Mouse (Mus musculus) adrenal gland, postnatal 36 days (tissue): ENCODE data around the gene Tshr. TPM values are rescaled to one million over a fixed set of nuclear protein-coding genes. Genes with fewer than 3 reads are reported as not detected.
"Not testable (repeated sequence)": the region's sequence is repeated elsewhere in the genome, so short reads cannot be mapped to it uniquely, and the experiment has no call there.

Experiments
- DNase-seq, 2 experiments: peaks; one replicate each; pipeline ENCODE4 v3.0.0; 2021; ENCODE audit warnings: mixed read lengths in 1 of 2
- long read RNA-seq, 2 experiments: library from polyadenylated mRNA; stranded (forward); transcript quantifications; one replicate each; pipeline ENCODE4 v2.0.0; 2021; ENCODE audit warnings: borderline sequencing depth in 2 of 2
- total RNA-seq, 2 experiments: library from RNA; stranded (reverse); gene quantifications; 2 replicates each; pipeline ENCODE4 v1.2.3; 2021

Gene Tshr
- total RNA-seq = 1 to 10 TPM; 2.4 to 6.7 TPM
- long read RNA-seq, experiment 1, partial matches to known transcripts = 0 of 2 reads
- long read RNA-seq, experiment 1, other reads (novel, unspliced or antisense) = 2 of 2 reads
- long read RNA-seq, experiment 2, partial matches to known transcripts = 0 of 3 reads
- long read RNA-seq, experiment 2, other reads (novel, unspliced or antisense) = 3 of 3 reads

DNA sequence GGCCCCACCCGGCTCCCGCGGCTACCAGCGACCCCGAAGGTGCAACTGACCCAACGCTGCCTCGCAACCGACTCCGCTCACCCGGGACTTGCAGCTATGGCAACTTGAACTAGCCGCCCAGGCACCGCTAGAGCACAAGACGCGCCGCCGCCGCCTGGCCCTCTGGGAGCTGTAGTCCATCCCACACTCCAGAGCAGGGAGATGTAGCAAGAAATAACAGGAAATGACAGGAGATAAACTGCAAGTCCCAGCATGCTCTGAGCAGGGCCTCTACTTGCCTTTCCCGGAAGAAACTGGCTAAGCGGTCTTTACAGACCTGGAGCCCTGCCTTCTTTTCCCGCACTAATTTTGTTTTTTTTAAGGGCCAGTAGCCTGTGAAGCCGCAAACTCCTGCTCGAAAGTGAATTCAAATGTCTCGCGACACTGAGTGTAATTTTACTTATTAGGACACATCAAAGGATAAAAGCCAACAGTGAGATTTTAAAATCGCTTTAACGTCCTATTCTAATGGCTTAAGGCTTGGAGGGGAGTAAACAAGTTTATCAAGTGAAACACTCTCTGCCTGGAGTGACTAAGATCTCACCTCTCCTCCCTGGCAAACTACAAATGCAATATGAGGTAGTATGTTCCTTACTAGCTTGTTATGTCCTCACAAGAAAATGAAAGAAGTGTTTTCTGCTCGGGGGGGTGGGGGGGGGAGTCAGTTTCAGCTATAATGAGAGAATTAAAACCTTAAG, at the start of gene Tshr, which contains the start of gene Cep128:
TSS of gene Tshr (plus strand) at position 283 of the 737 bp plus-strand sequence.
TSS of gene Cep128 (minus strand) at position 129 of the 737 bp plus-strand sequence.
- peak; percentile 93 to 95 for DNase-seq

DNA sequence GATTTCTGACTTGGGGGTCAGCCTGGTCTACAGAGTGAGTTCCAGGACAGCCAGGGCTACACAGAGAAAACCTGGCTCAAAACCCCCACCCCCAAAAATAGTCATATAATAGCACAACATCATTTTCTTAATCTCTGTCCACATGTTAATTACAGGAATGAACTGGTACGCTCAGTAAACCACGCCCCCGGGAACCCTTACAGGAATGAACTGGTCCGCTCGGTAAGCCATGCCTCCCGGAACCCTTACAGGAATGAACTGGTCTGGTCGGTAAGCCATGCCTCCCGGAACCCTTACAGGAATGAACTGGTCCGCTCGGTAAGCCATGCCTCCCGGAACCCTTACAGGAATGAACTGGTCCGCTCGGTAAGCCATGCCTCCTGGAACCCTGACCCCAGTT, 45.7 kb upstream of the Tshr start:
- not testable (repeated sequence) for DNase-seq

DNA sequence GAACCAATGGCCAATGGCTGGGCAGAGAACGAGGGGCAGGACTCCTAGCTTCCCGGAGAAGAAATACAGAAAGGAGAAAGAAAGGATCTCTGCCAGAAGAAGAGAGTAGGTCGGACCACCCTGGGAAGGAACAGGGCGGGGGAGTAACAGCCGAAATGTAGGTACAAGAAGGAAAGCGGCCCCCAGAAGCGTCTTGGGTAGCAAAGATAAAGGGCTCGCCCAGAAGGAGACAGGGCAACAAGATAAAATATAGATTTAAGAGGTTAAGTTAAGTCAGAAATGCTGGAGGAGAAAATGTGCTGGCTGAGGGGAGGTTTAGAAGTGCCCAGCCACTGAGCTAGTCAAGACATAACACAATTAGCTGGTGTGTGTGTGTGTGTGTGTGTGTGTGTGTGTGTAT, 30.6 kb upstream of the Tshr start:
- DNase-seq = no peak

DNA sequence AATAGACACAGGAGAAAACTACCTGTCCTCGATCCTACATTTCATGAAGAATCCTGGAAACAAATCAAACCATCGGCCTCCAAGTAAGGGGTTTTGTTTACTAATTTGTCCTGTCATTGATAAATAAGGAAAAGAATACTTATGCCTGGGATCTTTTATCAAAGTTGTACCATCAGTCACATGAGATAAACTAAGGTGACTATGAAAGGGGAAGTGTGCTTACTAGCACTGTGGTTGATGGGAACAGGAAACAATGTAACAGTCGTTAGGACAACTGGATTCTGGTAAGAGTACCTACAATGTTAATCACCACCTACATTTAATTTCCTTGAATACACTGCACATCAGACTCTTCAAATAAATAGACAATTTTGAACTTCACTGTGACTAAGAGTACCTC, 15.2 kb upstream of the Tshr start:
- no peak for DNase-seq

DNA sequence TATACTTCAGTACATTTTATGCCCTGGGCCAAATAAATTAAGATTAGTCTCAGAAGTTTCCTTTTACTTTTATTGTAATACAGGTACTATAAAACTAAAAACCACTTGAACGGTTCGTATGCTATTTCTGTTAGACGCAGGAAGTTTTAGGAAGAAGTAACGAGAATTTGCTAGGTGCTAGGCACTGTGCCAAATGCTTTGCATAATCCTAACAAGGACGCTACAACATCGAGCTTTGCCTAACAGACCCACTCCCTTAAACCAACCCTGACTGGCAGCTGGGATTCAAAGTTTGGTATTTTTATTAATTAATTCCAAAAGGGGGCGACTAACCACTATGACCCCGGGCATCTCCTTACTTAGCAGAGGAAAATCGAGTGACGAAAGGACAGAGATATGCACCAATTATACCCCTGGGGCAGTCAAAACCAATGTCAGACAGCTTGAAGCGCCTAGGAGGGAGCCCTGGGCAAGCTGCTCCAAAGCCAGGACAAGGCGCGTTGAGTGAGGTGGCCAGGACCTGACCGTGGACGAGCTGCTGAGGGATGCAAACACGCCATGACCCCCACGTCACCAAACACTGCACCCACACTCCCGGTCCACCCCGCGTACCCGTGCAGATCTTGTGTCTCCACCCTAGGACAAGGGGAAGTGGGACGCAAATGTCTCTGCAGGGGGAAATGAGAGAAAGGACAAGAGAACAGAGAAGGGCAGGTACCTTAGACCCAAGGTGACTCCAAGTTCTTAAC, 673 bp upstream of the Tshr start:
- DNase-seq = peak in 1 of 2 experiments; percentile 0

DNA sequence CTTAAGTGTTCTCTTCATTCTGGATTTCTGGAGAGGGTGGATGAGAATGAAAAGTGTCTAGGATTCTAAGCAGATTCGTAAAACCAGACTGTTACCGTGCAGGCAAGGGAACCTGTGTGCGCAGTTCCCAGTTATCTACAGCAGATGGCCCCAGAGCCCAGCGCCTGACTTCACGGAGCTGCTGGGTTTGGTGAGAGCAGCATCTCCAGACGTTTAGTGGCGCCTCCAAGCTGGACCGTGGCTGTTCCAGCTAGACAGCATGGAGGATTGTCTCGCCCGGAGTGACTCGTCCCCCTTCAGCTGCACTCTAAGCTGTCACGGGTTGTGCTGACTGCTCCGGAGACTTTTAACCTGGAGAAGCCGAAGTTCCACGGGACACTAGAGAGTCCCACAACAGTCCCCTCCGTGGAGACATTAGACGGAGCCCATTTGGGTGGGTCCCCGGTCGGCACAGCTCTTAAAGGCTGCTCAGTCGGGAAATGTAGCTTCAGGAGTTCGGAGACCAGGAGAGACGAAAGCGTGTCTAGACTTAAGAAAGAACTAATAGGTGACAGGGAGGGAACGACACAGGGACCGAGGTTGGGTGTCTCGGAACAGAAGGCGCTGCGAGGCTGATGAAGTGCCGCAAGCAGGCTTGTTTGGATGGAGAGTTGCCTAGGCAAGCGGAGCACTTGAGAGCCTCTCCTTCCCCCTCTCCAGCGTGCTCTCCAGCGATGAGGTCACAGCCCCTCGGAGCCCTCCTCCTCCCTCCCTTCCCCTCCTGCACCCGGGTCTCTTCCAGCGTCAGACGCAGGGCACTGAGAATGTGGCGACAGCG, 16.1 kb downstream of the Tshr start:
- peak; percentile 69 to 74 for DNase-seq

DNA sequence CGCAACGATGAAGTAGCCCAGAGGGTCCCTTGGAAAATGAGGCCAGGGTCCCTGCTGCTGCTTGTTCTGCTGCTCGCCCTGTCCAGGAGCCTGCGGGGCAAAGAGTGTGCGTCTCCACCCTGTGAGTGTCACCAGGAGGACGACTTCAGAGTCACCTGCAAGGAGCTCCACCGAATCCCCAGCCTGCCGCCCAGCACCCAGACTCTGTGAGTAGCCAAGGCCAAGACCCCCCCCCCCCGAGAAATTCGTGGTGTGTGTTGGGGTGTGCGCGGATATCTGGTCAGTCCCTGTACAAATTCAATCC, 16.6 kb downstream of the Tshr start:
- DNase-seq = no peak

DNA sequence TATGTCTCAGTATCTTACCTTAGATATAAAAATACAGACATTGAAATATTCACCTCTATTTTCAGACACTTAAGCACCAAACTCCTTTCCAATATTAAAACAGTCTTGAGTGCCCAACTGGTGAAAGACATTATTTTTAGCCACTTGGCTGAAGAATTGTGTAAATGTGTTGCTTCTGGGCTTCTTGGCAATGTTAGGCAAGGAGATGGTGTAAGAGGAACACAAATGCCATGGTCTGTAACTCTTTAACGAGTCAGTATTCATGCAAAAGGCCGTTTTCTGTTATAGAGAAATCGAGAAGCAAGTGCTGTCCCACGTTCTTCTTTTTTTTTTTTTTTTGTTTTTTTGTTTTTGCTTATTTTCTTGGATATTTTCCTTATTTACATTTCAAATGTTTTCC, 25.9 kb downstream of the Tshr start:
- no peak for DNase-seq

DNA sequence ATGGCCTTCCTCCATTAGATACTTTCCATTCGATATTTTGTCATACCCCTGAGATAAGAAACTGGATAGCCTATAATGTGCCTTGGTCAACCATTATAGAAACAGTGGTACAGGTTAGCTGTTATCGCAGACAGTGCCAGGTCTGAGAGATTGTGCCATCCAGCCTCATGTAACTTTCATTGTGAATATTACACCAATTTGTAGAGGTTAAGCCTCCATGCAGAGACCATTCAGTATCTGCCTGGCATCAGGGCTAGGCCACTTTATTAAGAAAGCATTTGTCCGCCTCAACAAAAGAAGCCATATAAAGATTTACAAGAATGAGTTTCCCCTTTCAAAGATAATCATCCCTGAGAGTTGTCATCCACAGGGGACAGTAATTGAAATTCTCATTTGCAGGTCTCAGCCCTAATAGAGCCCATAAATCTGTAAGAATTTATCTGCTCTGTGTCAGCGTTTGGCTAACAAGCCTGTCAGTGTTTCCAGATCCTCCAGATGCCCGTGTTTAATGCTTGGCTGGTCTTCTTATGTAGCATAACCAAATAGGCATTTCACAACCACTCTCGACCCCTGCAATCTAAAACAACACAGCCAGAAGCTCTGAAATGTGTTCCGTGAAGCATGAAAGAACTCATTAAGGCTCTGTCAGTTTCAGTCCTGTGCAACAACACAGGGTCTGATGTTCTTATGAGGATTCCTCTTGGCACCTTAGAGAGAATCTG, 28.3 kb downstream of the Tshr start:
- DNase-seq = no peak

DNA sequence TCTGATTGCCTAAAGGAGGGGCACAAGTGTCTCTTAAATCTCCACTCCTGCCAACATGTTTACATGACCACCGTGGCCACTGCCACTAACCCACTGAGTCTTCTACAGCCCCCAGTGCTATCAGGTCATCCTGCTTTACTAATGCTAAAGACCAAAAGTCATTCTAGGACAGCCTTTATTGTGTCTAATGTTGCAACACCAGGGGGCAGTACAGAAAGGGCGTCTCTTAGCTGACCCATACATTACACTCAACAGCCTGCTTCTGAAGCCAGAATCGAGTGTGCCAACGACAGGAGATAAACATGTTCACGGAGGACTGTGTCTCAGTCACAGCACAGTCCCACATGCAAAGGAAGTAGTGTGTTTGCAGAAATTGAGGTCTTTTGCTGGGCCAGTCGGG, 30.7 kb downstream of the Tshr start:
- DNase-seq = no peak

DNA sequence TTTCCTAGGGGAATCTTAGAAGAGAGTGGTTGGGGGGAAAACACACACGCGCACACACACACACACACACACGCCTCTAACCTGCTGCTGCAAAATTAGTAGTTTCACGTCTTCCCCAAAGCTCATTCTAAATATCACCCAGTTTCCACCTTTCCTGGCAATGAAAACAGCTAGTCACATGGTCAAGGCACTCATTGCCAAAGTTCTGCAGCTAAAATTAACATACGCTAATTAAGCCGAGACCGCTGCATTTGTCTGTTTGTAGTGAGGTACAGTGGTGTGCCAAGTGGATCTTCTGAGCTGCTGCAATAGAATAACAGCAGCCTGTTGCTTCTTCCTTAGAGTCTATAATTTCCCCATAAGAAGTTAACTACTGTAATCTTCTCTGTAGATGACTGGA, 32.5 kb downstream of the Tshr start:
- DNase-seq = no peak

DNA sequence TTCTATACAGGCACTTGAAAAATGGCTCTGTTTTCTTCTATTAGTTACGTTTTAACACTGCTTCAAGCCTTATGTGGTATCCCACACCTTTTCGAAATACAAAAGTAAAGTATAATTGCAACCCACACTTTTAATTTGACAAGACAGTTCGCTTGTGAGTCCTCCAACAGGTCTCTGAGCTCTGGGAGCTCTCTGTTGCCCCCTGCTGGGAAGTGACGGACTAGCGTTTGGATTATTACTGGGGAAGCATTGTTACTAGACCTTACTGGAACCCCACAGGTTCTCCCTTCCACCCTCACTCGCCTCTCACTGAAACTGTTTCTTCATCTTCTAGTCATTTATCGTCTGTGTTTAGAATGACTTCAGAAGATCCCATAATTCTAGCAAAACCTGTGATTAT, 34.4 kb downstream of the Tshr start:
- peak; percentile 69 to 75 for DNase-seq

DNA sequence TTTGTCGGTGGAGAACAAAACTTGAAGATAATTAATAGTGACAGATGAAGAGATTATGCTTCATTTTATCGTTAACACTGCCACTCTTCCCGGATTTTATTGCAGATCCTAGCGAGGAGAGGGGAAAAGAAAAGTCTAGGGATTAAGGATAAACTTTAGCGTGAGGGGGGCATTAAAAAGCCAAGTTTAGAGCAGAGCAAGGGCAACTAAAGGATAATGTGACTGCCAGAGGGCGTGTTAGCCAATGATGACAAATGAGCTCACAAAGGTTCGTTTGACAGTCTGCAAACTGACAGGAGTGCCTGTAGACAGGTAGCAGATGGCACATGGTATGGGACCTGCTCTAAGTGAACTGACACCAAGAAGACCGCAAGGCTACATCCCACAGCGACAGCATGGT, 36.9 kb downstream of the Tshr start:
- no peak for DNase-seq

DNA sequence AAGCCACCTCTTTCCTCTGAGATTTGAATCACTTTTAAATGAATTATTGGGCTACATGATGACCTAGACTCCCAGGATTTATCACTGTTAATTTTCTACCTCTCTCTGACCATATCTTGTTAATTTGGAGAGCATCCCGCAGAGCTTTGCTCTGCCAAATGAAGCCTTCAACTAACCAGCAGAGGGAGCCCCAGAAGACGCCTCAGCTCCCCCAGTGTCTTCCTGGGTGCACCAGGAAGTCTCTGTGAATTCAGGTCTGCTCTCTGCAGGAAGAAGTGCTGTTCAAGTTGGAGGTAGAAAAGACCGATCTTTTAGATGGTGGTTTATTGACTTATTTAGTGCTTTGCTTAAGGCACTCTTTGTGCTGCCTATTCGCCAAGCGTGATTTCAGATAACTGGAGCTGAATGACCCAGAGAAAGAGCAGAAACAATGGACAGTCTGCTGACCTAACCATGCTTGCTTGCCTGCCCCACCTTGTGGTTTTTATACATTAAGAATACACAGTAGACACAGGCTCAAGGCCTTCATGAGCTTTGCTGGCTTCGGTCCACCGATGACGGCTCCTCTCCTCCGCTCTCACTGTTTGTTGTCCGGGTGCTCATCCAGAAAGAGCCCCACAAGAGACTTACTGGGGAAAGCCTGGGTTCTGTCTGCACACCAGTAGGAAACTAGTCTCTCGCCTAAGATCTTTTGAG, 38.9 kb downstream of the Tshr start:
- DNase-seq = peak; percentile 14 to 21

DNA sequence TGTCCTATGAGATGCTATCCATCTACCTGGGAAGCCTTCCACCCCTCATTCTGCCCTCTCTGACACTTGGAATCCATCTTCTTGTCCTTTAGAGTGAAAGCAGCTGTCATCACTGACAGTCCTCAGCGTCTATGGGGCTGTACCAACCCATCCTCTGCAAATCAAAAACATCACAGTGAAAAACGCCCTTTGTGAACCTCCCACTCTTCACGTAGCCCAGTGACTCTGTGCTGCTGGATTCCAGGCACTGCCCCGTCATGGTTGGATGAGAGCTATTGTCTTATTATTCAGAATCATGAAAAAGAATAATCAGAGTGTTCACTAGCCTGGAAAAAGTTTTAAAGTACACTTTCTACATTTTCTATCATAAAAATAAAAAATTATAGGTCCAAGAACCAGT, 42.1 kb downstream of the Tshr start:
- DNase-seq = no peak

DNA sequence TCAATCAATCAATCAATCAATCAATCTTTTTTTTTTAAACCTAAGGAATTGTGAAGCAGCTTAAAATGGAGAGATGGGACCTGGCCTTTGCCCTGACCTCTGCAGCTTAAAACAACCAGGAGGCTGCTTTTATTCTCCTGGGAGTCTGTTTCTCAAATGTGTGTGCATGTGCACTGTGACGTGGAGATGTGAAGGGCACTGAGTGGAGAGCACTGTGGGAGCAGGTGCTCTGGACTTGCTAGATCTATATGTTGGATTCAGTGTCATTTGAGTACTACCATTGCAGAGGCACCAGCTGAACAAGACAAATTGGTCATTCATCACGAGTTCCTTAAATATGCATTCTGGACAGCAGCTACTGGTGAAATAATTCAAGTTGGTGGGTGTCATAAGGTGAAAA, 42.8 kb downstream of the Tshr start:
- no peak for DNase-seq

DNA sequence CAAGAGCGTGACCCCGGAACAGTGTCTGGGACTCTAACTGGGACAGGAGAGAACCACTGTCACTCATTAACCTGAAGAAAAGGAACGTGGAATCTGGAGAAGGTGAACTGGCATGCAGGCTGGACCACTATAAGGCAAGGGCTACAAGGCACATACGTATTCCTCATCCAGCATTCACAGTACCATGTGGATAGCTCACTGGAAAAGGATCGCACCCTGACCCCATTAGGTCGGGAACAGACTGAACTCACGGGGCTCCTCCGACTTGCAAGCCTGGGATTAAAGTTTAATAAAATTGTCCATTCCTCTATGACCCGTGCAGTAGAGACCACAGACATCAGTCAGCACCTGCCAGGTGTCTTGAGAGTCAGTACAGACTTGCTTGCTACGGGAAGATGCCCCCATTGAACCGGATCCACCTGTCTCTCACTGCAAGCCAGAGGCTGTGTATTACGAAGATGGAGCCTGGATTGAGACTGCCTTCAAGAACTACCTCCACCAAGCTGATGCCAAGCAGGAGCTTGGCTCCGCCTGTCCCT, 97.9 kb downstream of the Tshr start:
- DNase-seq = no peak

DNA sequence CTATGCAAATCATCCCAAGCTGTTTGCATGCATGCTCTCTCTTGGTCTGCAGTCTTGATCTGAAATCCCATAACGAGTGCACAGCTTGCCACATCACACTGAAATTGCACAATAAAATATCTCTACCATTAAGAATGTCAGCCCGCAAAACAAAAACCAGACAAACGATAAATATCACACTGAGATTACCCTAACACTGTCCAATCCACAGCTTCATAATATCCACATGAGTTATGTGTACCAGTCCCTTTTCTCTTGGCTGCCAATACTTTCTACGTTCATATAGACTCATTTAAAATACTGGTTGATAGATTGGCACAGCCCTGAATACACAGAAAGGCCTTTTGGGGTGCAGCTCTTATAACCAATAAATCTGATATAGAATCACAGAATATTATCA, 102.0 kb downstream of the Tshr start:
- no peak for DNase-seq

DNA sequence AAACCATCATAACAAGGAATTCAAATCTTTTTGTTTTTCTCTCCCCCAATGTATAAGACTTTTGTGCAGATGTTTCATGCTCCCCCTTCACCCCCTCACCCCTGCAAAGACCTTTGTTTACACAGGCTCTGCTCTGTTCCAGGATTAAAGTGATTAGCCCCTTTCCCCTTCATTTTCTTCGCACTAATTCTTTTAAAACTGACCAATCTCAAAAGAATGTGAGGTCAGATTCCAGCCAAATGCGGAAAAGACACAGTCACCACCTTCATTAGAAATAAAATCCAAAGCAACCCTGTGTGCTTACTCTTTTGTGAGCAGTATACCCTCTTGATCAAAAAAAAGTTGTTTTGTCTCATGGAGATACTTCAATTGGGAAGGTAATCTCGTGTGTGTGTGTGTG, 104.0 kb downstream of the Tshr start:
- DNase-seq = no peak

DNA sequence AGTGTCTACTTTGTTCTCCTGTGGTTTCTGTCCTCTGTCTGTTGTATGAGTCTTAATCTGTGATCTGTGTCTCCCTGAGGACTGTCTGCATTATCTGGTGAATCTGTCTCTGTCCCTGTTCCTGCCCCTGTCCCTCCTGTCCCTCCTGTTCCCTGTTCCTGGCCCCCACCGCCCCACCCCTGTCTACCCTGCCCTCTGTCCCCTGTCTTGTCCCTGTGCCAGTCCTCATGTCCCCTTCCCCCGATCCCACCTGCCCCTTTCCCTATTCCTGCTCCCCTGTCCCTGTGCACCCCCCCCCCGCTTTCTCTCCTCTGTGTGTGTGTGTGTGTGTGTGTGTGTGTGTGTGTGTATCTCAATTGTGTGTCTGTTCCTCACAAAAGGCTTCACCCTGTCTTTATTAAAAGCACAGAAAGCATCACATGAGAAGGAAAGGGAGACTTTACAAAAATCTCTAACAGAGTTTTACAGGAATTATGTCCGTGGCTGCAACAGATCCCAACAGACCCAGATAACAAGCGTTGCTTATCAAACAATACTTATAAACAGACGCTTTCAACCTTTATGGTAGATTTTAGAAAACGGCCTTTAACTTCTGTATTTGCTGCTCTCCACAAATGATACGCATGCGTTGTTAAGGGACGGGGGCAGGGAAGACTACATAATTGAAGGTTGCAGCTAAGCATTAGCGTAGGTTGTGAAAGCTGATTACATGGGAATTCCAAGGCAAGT, 111.3 kb downstream of the Tshr start:
- DNase-seq = no peak
